Mouse (Mus musculus) kidney, adult 8-10 months (tissue): ENCODE results near the gene Rgs16.
A peak's percentile ranks its signal among the peaks of the same experiment; 100 is the strongest.

Source experiments
- DNase-seq, 2 experiments: peaks; one replicate each; pipeline ENCODE4 v3.0.0; 2022

Gene Rgs16

DNA sequence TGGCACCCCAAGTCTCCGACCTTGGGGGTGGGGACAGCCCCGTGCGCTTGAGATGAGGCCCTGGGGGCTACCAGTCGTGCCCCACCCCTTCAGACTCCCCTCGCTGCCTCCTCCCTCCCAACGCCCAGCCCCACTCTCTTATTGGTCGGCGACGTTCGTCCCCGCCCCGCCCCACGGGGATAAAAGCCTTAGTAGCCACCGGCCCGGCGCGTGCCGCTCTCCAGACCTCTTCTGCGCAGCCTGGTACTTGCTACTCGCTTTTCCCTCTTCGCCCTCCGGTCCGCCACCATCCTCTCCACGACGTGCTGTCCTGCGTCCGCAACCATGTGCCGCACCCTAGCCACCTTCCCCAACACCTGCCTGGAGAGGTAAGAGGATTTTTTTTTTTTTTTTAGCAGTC, at the start of gene Rgs16:
Gene Rgs16, plus strand, starts transcription at position 205 of the 400 bp plus-strand sequence.
- DNase-seq = peak; percentile 57 to 61

DNA sequence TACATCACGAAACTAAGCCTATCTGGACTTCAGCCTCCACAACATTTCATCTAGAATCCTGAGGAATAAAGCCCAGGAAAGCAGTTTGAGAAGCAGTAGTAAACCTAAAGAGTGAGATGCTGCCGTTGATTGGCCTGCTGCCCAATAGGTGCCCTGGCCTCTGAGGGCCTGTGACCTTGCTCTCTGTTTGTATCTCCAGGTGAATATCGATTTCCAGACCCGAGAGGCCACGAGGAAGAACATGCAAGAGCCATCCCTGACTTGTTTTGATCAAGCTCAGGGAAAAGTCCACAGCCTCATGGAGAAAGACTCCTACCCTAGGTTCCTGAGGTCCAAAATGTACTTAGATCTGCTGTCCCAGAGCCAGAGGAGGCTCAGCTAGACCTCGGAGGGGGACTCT, 47.6 kb upstream of the Rgs16 start:
- DNase-seq = no peak

DNA sequence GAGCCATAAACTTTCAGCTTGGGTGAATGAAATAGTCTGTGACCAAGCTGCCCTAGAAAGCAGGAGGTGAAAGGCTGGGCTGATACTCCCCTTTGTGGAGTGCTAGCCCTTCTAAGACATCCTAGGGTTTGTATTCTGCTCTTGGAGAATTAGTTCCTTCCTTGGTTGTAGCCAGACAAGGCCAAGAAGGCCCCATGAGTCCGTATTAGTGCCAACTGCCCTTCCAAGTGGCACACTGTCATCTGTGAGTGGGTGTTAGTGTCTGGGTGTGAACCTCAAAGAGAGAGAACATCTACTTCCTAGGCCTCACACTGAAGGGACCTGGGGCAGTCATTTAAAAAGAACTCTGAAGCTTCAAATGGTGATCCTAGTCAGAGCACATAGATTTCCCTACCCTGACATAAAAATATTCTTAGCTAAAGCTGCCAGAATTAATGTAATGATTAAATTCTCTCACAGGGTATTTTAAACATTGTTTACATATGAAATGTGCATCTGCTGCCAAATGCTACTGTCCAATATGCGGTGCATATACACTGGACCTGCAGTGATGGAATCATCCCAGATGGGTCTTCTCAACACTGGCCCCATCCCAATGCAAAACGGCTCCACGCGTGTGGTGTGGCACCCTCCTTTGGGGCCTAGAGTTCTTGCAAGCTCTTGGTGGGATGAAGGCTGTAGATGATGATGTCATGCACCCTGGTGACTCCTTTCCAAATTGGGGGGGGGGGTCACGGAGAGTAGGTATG, 45.6 kb upstream of the Rgs16 start:
- no peak for DNase-seq

DNA sequence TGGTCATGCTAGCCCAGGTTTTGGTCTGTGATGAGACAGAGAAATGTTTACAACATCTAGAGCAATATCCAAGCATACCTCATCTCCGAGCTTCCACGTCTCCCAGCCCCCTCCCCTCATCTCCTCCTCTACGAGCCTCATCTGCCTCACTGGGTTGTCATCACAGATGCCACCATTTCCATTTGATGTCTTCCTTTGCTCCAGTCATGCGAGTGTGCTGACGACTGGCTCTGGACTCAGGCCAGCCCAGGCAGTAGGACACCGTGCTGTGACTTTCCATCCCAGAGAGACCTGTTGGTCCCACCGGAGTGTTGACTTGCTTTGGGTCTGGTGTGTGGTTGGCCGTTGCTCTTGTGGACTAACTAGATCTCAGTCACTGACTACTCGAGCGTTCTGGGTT, 44.8 kb upstream of the Rgs16 start:
- no peak for DNase-seq

DNA sequence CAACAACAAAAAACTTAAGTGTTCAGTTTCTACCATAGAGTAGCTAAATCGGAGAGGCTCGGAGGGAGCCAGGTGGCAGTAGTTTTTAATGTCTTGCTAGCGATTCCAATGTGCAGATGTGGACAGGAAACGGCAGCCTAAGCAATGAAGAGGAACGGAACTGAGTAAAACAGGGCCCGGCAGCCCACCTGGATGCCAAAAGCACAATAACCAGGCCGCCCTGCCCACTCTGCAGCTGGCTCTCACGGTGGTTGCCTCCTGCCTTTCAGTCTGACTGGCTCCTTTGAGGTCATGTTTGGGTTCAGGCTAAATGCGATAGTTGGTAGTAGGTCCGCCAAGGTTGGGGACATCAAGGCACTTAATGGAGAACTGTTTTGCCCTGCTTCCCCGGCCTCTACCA, 44.1 kb upstream of the Rgs16 start:
- no peak for DNase-seq

DNA sequence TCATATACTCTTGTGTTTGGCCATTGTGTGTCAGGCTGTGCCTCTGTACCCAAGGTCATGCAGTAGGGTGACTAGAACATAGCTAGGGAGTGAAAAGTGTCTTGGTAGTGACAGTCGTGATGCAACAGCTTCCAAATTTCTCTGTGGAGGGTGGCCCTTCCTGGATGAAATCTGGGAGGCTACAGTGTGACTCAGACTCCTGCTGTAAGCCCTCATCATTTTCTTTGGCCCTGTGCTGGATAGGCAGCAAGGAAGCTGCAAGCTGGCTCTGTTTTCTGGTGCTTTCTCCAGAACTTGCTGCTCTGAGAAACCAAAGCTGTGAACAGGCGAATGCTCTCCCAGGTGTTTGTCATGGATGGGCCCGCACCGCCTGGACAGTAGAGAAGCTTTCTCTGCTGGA, 43.6 kb upstream of the Rgs16 start:
- no peak for DNase-seq

DNA sequence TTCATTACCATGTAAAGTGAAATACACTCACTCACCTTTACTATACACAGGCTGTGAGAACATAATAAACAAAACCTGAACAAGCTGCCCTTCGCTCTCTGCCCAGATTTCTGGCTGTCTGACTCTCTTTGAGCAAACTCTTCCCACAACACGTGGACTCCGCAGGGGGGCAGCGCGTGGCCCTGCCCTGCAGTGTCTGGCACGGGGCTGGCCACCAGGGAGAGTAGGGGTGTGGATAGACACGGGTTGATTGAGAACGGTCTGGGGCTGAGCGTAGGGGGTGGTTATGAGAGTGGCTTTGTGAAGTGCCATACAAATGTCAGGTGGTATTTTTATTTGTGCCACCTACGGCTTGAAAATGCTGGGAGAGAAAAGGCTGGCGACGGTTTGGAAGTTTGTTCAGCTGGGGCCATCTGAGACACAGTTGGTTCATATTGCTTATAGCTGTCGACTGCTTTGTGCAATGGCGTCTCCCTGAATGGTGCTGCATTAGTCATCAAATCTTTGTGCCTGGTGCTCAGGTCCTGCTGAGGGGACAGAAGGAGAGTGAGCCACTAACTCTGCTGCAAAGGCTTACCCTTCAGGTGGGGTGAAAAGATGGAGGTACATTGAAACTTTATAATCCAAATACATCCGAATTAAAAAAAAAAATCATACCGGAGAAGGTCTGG, 42.4 kb upstream of the Rgs16 start:
- no peak for DNase-seq

DNA sequence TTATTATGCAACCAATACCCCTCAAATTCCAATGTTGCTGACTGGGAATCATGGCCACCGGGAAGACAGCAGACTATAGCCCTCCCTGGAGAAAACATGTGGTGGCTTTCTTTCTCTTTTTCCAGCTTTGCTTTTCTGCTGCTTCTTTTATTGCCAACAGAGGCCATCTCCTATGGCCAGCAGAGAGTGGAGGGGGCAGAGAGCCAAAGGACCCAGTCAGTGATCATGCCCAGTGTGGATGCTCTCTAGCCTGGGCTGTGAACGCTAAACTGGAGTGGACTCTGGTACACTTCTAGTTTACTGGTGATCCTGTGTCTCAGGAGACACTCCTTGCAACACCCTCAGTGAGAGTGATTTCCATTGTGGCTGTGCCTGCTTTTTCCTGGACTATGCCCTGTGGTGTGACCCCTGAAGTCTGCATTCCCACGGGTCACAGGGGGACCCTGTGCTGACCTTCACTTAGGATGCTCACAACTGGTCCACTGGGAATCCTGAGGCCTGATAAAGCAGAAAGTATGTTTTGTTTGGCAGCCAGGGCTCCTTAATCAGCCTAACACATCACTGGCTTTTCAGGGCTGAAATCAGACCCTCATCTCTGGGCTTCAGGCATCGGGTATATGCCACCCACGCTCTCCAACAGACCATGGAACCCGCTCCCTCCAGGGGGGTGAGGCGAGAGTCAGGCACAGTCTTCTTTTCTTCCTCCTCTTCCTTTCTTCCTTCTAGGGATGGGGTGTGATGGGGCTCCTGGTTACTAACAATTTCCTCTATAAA, 41.7 kb upstream of the Rgs16 start:
- no peak for DNase-seq

DNA sequence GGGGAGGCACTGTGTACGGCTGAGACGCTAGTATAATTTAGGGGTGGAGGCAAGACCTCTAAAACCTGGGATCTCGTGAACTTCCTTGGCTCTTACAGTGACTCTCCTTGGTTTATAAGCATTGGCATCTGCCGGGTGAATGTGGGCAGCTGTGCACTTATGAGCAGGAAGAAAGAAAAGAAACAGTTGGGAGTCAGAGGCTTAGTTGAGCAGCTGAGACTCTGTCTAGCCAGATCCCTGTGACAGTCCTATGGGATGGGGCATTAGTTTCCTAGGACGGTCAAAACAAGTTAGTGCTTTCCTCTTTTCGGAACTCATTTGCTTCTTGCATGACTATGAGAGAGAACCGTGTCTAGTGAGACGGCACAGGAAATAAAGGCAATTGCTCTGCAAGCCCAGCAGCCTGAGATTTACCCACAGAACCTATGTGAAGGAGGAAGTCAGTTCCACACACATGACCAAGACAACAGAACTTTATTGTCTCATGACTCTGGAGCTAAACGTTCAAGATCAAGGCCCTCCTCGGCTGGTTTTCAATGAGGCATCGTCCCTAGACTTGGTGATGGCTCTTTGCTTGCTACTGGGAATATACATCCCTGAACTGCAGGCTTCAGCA, 39.6 kb upstream of the Rgs16 start:
- no peak for DNase-seq

DNA sequence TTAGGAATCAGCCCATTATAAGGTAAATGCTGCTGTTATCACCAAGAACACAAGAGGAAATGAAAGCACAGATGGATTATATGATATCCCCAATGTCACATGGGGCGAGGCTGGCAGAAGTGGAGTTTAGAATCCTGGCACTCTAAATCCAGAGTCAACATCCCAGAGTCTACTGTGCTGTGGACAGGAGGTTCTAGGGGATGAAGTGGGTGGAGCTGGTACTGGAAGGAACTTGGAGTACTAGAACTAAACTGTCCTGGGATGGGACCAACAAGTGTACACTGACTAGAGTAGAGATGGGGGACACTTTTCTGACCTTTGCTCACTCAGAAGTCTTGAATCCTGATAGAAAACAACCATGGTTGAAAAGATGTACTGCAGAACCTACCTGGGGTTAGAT, 38.7 kb upstream of the Rgs16 start:
- DNase-seq = no peak

DNA sequence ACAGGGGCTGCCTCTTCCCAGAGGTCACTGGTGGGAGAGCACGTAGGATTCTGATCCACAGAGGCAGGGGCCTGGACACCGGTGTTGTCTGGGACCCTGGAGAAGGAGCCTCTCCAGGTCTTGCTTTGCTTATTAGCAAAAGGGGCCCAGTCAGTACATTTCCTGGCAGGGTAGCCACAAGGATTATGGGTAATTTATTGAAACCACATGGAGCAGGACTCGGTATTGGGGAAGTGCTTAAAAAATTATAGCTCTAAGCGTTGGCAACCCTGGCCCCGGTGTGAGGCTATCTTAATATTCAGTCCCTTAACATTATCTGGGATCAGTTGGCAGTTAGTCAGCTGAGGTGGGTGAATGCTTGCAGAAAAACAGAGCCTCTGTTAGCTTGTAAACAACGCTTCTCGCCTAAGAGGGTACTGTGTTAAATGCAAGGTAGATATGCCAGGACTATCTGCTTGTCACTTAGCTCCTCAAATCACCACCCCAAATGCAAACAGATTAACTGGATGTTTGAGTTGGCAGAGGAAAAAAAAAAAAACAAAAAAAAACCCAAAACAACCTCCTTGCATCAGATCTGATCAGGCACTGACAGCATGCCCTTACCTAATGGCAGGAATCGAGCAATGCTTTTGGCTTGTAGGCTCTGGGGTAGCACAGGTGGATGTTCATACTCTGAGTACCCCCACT, 37.8 kb upstream of the Rgs16 start:
- no peak for DNase-seq

DNA sequence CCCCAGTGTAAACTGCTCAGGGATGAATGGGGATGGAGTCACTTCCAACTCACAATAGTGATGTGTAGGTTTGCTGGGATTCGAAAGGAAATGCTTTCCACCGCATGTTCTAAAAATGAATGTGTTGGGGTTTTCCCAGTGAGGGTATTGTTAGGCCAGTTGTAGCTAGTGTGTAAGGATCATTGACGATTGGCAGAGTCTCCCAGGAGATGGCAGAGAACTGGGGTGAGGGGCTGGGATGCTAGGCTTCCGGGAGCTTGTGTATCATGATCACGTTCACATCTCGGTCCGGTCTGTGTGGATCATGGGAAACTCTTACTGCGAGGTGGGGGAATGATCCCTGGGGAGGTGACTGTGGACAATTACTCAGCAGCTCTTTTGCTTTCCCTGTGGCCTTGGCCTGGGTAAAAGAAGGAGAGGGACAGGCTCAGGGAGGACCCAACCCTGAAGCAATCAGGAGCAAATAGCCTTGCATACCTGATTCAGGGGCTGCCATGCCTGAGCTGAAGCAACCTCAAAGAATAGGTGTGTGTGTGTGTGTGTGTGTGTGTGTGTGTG, 37.2 kb upstream of the Rgs16 start:
- no peak for DNase-seq

DNA sequence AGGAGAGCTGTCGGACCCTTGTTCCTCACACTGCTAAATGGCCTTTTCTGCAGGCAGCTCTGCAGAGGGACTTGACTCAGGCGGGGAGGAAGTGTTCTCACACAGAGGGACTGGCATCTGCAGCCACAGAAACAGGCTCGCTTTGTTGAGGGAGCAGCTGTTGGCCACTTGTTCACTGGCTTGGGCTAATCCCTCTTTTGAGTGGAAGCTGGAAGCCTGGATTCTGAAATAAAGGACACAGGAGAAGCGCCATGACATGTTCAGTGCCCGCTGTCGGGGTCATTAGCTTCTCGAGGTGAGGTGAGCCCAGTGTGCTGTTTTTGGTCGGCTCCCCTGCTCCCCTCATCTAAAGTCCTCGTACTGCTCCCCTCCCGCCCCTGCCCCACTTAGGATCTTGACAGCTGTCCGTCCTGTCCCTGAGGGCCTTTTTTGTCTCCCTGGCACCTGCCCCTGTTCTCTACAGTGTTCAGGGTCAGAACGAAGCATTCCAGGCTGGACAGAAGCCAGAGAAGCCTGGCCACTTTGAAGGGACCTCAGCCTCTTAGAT, 36.6 kb upstream of the Rgs16 start:
- no peak for DNase-seq

DNA sequence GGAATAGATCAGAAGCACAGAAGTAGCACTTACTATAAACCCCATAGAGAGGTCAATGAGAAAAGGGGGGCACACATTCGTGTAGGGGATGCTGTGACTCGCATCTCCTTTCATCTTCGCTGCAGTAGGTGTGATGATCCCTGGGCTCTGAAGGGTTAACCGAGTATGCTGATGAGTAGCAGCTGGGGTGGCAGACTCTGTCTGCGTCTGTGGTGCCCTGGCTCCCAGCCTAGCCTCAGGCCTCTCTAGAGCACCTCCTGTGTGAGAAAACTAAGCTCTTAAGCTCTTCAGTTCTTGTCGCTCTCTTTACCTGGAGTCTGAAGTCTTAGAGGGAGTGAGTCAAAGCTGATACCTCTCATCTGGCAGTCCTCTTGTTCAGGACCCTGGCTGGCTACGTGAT, 36.0 kb upstream of the Rgs16 start:
- DNase-seq = no peak

DNA sequence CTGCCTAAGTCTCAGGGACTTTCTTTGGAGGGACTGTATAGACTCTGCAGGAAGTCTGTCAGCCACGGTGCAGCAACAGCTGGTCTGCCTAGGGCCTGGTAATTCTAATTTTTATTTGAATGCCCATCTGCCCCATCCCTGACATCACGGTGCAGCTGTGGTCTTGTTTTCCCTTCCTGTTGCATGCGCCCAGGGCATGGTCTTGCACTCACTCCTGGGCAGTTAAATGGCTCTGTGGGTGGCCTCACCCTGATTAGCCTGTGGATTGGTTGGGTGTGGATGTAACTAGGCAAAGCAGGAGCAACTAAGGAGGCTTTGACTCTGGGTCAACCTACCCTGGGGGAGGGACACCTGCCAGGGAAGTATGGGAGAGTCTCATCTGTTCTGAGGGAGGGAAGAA, 35.2 kb upstream of the Rgs16 start:
- DNase-seq = no peak

DNA sequence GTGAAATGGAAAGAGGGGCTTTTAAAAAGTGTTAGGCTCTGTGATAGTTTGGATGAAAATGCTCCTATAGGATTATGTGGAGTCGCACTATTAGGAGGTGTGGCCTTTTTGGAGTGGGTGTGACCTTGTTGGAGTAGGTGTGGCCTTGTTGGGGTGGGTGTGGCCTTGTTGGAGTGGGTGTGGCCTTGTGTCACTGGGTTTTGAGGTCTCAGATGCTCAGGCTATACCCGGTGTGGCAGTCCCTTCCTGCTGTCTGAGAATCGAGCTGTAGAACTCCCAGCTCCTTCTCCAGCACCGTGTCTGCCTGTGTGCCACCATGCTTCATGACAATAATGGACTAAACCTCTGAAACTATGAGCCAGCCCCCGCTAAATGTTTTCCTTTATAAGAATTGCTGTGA, 31.5 kb upstream of the Rgs16 start:
- no peak for DNase-seq

DNA sequence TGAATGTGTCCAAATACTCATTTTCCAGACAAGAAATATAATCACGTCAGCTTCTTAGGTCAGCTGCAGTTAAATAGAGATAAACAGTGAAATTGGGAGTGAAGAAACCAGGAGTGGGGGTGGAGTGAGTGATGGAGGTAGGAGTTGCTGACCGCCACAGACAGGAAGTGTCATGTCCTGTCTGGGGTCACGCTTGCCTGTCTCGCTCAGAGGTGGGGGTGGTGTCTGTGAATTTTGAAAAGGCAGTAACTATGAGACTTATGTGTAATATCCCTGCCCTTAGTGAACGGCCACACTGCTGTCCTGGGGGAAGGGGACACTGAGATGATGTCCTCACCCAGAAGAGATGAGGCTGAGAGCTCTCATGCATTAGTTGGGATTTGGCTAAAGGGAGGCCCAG, 30.7 kb upstream of the Rgs16 start:
- DNase-seq = no peak

DNA sequence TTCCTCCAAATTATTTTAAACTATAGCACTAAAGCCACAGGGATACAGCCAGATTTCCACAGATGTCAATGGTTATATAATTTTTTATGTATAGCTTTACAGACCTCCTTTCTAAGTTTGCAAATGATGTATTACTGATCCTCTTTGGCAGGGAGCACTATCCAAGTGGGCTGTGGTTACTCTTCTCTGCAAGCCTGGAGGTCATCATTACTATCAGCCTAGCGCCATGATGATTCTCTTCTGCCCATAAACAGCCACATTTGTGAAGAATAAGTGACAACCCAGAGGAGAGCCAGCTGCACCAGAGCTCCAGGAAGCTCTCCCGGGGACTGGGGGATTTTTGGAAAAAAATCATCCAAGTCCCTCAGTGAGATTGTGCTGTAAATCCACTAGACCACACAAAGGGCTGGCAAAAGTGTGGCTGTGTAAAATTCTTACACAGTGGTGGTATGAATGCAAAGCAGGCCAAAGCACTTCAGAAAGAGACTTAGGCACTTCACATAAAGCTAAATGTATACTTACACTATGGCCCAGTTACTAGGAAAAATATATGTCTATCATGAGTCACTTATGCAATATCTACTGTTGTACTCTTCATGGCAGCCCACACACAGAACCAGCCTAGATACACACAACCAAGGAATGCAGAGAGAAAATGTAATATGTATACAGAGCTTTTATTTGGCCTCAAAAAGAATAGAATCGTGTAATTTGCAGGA, 28.4 kb upstream of the Rgs16 start:
- DNase-seq = no peak

DNA sequence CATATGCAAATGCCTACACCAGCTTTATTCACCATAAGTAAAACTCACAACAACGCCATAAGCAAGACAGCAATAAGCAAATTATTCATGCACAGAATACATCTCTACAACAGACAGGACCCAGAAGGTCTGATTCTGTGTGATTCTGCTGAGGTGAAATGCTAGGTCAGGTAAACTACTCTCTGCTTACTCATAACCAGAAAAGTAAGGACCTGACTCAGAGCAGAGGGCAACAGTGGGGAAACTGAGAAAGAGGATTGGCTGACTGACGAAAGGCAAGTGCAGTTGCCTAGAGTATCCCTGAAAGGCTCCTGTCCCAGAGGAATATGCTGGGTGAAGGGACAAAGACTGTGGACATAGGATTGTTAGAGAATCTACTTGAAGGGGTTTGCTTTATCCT, 27.5 kb upstream of the Rgs16 start:
- DNase-seq = no peak

DNA sequence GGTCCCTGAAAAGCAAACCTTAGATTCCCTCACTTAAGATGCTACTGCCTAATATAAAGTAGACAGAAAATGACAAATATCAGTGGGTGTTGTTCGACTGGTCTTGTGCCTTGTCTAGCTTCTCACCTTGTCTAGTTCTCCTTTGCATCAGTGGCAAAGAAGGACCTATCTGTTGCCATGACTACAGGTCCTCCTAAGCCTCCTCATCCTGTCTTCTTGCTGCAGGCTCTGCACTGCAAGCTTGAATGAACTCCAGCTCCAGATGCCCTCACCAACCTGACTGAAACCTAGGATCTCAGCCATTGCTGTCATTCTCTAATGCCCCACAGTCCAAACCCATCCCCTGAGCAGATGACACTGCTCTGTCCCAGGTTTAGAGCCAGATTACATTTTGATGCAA, 22.2 kb upstream of the Rgs16 start:
- no peak for DNase-seq

DNA sequence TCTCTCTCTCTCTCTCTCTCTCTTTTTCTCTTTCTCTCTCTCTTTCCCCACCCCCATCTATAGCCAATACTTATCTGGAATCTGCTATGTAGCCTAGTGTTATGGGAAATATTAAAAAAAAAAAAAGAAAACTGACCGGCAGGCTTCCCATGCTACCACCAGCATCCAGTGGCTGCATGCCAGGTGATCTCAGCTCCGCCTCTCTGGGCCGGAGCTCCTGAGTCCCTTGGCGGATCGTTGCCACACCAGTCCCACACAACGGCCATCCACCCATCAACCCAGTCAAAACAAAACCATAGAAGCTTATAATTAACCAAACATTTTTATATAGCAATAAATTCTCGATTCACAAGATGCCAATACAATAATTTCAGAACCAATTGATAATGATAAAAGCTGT, 19.2 kb upstream of the Rgs16 start:
- no peak for DNase-seq
